Mouse (Mus musculus) midbrain, embryonic 16.5 days (tissue): ENCODE results near the gene Natd1. TPM values are rescaled to one million over a fixed set of nuclear protein-coding genes. Genes with fewer than 3 reads are reported as not detected.

Source experiments
- ATAC-seq: fragments of 200-750 bp; cut with Nextera tagmentation; 2 replicates; pipeline ENCODE4 v1.8.0; 2017; ENCODE audit warnings: moderate TSS enrichment
- H3K27ac ChIP-seq: fragments of 300-500 bp; sonication (generic); 2 replicates; pipeline ENCODE4 v1.5.1; 2014; ENCODE audit warnings: mild to moderate bottlenecking, low read length, mixed read lengths
- H3K27me3 ChIP-seq: fragments of 300-500 bp; sonication (generic); 2 replicates; pipeline ENCODE4 v1.6.1; 2014; ENCODE audit warnings: low read depth, low read length, mixed read lengths; ENCODE audit not compliant: control insufficient read depth, insufficient read depth
- H3K36me3 ChIP-seq: fragments of 300-500 bp; sonication (generic); 2 replicates; pipeline ENCODE4 v1.6.1; 2014; ENCODE audit warnings: mild to moderate bottlenecking, low read length, moderate library complexity, mixed read lengths; ENCODE audit not compliant: control insufficient read depth, insufficient read depth
- H3K4me1 ChIP-seq: fragments of 300-500 bp; sonication (generic); 2 replicates; pipeline ENCODE4 v1.6.1; 2014; ENCODE audit warnings: mild to moderate bottlenecking, low read length, mixed read lengths; ENCODE audit not compliant: control insufficient read depth, insufficient read depth
- H3K4me2 ChIP-seq: fragments of 300-500 bp; sonication (generic); 2 replicates; pipeline ENCODE4 v1.6.1; 2014; ENCODE audit warnings: mild to moderate bottlenecking, low read length, mixed read lengths
- H3K4me3 ChIP-seq: fragments of 300-500 bp; sonication (generic); 2 replicates; pipeline ENCODE4 v1.5.1; 2014; ENCODE audit warnings: low read depth, mild to moderate bottlenecking, low read length, moderate library complexity, mixed read lengths
- H3K9ac ChIP-seq: fragments of 300-500 bp; sonication (generic); 2 replicates; pipeline ENCODE4 v1.6.1; 2014; ENCODE audit warnings: low read depth, low read length, mixed read lengths
- H3K9me3 ChIP-seq: fragments of 300-500 bp; sonication (generic); replicated peaks from 2 replicates; pipeline ENCODE4 v1.6.1; 2014; ENCODE audit warnings: mild to moderate bottlenecking, low read length, mixed read lengths; ENCODE audit not compliant: control insufficient read depth, poor library complexity, severe bottlenecking
- WGBS: fragments of 180-500 bp; shearing (Covaris S2); extraction: QIAGEN DNeasy Blood & Tissue Kit; methylation state at CpG from one replicate; pipeline ENCODE4 v1.1.7; 2014; 5-methylcytosine and 5-hydroxymethylcytosine counted together
- polyA plus RNA-seq: library from polyadenylated mRNA; unstranded; fragments of >200 nt; fragmentation: Nextera tagmentation; extraction: Ambion mirVana; gene quantifications from 2 replicates; pipeline ENCODE4 v1.2.1, GENCODE M21; 2015

Gene Natd1
- polyA plus RNA-seq, 1 experiment from 2014 or later = 26.5 TPM

DNA sequence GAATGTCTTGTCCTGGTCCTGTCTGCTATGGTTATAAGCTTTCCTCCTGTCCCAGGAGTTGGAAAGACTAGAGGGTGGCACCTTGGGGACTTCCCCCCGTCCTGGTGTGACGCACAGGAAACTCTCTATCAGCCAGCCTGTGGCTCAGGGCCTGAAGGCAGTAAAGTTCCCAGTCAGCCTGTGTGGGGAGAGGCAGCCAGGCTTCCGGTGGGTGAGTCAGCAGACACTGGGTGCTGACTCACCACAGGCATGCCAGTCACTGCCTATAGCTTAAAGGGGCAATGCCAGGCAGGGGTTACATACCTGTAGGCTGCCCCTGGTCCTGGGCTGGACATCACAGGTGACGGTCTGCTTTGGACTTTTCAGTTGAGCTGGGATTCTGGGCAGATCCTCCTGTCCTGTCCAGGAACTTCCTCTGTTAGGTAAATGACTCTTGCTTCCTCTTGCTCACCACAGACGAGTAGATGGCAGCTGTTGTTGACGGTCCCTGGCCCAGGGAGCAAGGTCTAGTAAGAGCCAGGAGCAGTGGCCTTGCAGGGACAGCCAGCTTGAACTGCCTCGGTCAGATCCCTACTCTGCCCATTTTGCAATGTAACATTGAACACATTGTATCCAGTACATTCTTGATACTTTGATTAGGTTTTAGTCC is 20.9 kb upstream of the Natd1 start:
- Histone ChIP-seq H3K4me2 (no peak overlapping the region), H3K9me3 (no peaks in the 10 kb centered on the region), H3K27ac (no peak overlapping the region), H3K27me3 (no peaks in the 10 kb centered on the region), H3K36me3 (no peaks in the 10 kb centered on the region), H3K4me3 (no peak overlapping the region), H3K4me1 (peaks cover 21% of the 10 kb centered on the region), H3K9ac (no peak overlapping the region)
- 86% methylated on average over 7 of the region's 7 CpGs for WGBS
- ATAC-seq = no peak

DNA sequence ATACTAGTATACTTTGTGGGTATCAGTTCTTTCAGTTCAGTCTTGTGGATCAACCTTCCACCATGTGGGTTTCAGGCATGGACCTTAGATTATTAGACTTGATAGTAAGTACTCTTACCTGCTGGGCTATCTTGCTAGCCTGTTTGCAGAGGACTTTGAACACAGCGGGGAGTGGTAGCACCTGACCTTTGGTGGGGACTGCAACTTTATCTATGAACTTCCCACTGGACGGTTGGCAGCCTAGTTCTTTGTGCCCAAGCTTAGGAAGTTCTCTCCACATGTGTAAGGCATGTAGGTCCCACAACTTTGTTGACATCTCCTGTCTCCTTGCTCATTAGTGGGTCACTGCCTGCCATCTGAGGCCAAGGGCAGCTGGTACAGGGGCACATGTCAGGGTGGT is 20.2 kb upstream of the Natd1 start:
- H3K4me3 ChIP-seq = no peak overlapping the region
- H3K36me3 ChIP-seq = no peaks in the 10 kb centered on the region
- WGBS = 91% methylated on average over 2 of the region's 2 CpGs
- H3K27ac ChIP-seq = no peak overlapping the region
- no peak overlapping the region for H3K9ac ChIP-seq
- H3K4me2 ChIP-seq = no peak overlapping the region
- ATAC-seq = no peak
- no peaks in the 10 kb centered on the region for H3K9me3 ChIP-seq
- no peaks in the 10 kb centered on the region for H3K27me3 ChIP-seq
- peaks cover 21% of the 10 kb centered on the region for H3K4me1 ChIP-seq

DNA sequence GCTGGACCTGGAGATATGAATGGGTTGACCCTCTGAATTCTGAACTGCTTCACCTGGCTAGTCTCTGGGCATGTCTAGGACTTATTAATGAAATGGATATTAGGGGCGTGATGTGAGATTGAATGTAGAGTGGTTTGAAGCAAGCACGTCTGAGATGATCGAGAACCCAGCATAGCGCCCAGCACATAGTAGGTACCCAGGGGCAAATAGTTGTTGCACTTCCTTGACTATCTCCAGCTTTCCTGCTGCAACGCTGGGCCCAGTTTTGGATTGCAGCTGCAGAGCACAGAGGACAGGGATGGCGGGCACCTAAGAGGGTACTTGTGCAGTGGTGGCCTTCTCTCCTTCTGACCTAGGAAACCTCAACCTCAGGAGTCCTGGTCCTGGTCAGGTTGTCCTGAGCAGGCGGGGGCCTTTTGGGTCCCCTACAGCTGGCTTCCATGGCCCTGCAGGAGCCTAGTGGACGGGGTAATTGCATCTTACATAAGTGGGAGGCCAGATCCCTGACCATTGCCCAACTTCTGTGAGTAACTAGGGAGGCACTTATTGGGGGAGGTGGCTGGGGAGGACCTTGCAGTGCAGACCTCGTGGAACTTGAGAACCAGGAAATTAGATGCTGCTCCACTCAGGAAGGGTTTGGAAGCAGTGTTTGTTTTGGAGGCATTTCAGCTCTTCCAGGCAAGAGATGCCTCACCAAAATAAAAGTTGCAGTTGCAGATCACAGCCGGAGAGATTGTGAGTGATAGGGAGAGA is 18.8 kb upstream of the Natd1 start:
- 88% methylated on average over 10 of the region's 10 CpGs for WGBS
- Histone ChIP-seq H3K4me2 (peak overlapping the region; percentile 83), H3K4me1 (peaks cover 21% of the 10 kb centered on the region), H3K36me3 (no peaks in the 10 kb centered on the region), H3K27ac (no peak overlapping the region), H3K9me3 (no peaks in the 10 kb centered on the region), H3K27me3 (no peaks in the 10 kb centered on the region), H3K4me3 (no peak overlapping the region), H3K9ac (no peak overlapping the region)
- no peak for ATAC-seq

DNA sequence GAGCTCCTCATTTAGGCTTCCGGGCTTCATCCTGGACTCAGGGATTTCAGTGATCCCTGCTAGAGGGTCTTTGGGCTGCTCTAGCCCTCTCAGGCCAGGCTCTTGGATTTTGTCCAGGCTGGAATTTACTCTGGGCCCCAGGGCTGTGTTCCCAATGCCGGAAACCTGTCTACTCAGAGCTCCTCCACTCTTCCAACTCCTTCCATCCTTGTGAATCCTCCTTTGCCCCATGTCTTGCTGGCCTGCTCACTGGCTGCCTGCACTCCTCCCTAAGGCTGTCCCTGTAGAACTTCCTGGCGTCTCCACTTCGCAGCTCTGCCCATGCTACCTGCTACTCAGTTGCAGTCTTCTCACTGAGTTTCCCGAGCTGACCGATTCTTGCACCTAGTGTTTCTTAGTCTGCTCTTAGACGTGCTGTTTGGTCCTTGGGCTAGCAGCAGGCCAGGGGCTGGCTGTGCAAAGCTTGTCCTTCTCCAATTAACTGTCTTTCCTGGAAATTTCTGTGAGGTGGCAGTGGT is 18.0 kb upstream of the Natd1 start:
- no peak; the same call in 1 of the 2 replicates for ATAC-seq
- no peaks in the 10 kb centered on the region for H3K9me3 ChIP-seq
- peak overlapping the region; percentile 82 for H3K9ac ChIP-seq
- H3K27me3 ChIP-seq = no peaks in the 10 kb centered on the region
- H3K27ac ChIP-seq = no peak overlapping the region; the same call in 1 of the 2 replicates
- H3K4me1 ChIP-seq = peaks cover 25% of the 10 kb centered on the region
- H3K4me2 ChIP-seq = peak overlapping the region; percentile 83
- no peaks in the 10 kb centered on the region for H3K36me3 ChIP-seq
- WGBS = 5% methylated on average over 7 of the region's 7 CpGs
- peak overlapping the region; percentile 80 for H3K4me3 ChIP-seq

DNA sequence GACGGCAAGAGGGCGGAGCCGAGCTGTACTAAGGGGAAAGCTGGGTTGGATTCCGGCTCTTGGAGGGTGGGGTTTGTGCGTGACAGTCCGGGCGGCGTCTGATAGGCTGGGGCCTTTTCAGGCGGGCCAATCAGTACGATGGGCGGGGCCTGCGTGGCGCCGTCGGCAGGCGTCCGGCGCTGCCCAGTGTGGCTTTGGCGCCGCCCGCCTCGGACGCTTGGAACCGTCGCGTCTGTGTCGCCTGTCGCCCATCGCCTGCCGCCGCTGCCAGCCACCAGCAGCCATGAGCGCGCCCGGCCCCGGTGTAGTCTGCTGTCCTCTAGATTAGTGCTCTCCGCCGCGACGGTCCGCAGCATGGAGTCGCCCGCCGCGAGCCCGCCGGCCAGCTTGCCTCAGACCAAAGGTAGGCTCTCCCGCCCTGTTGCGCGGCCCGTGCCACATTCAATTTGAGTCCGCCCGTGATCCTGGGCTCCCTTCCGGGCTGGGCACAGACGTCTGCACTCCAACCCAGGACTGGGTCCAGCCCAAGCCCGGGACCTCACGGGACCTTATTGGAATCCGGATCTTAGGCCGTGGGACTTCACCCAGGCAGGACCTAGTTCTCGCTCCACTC is 17.4 kb upstream of the Natd1 start, which contains the start of gene Map2k3:
Gene Map2k3 (plus strand): TSS at position 165 of the 613 bp plus-strand sequence.
- peak; percentile 96 for ATAC-seq
- Histone ChIP-seq H3K9me3 (no peaks in the 10 kb centered on the region), H3K4me2 (peak within 1 kb of the TSS; percentile 83), H3K27me3 (no peaks in the 10 kb centered on the region), H3K4me1 (peaks cover 28% of the 10 kb centered on the region), H3K36me3 (no peaks in the 10 kb centered on the region), H3K27ac (peak within 1 kb of the TSS; percentile 72), H3K9ac (peak within 1 kb of the TSS; percentile 82), H3K4me3 (peak within 1 kb of the TSS; percentile 80)
- WGBS = under 1% methylated on average over 55 of the region's 59 CpGs

DNA sequence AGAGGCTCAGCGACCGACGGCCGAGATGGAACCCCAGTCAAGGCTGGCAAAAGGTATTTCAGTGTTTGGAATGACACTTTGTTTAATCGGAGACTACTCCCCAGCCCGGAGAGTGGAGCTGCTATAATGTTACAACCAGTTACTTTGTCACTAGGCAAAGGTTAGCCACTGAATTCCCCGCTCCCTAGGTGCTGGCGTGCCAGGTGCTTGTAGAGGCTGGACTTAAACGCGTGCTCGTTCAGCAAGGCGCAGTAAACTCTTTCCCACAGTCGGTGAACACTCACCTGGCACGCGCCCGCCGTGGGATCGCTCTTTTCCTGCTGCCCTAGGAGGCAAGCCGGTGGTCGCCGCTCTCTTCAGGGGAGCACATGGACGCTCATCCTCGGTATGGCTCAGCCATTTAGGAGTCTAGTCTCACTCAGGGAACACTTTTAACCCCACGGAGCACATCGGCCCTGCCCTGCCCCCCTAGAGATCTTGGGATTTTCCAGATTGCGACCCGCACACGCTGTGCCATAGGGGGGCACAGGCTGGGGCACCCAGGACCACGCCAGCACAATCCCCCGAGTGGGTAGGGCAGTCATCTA is 16.8 kb upstream of the Natd1 start:
- Histone ChIP-seq H3K27me3 (no peaks in the 10 kb centered on the region), H3K4me2 (peak overlapping the region; percentile 83), H3K9ac (peak overlapping the region; percentile 72), H3K9me3 (no peaks in the 10 kb centered on the region), H3K4me3 (peak overlapping the region; percentile 80), H3K27ac (no peak overlapping the region), H3K4me1 (peaks cover 28% of the 10 kb centered on the region), H3K36me3 (no peaks in the 10 kb centered on the region)
- peak; percentile 71; the same call in 1 of the 2 replicates for ATAC-seq
- WGBS = 2% methylated on average over 30 of the region's 30 CpGs

DNA sequence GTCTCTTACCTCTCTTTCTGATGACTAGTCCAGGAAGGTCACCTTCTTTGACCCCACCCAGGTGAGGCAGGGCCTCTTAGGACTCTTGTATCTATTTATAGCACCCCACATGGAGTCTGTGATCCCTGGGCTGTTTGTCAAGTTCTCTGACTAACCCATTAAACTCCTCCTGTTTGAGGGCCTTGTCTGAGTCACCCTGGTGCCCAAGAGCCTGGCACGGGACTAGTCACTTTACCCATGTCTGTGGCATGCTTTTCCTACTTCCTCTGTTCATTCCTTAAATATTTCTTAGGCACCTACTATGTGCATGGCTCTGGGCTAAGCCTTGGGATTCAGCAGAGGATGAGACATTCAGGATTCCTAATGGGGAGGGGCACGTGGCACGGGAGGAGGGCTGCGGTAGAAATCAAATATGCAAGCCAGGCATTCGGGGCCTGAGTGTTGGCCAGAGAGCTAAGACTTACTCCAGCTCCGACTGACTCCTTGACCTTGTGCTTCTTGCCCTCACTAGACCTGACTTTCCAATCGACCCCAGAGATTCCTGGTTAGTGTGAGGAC is 16.3 kb upstream of the Natd1 start:
- H3K9me3 ChIP-seq = no peaks in the 10 kb centered on the region
- H3K4me3 ChIP-seq = peak overlapping the region; percentile 80
- ATAC-seq = no peak
- peak overlapping the region; percentile 83 for H3K4me2 ChIP-seq
- H3K9ac ChIP-seq = peak overlapping the region; percentile 72
- 19% methylated on average over 7 of the region's 7 CpGs for WGBS
- H3K27me3 ChIP-seq = no peaks in the 10 kb centered on the region
- H3K4me1 ChIP-seq = peaks cover 28% of the 10 kb centered on the region
- no peaks in the 10 kb centered on the region for H3K36me3 ChIP-seq
- H3K27ac ChIP-seq = no peak overlapping the region

DNA sequence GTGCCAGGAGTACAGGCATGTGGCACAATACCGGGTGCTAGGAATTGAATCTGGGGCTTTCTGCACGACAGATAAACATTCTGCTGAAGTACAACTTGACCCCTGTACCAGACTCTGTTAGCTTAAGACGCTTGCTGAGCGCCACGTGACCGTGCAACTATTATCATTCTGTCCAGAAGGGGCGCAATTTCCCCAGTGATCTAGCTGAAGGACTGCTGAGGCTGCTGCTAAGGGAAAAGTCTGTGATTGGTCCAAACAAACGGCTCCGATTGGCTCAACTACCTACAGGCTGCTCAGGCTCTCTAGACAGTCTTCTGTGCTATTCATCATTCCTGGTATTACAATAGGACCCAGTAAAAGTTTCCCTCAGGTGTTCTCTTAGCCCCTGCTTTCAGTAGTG is 12.7 kb upstream of the Natd1 start:
- H3K27ac ChIP-seq = no peak overlapping the region
- peak overlapping the region; percentile 49 for H3K4me2 ChIP-seq
- H3K4me1 ChIP-seq = peaks cover 12% of the 10 kb centered on the region
- H3K4me3 ChIP-seq = peak overlapping the region; percentile 15; the same call in 1 of the 2 replicates
- no peaks in the 10 kb centered on the region for H3K36me3 ChIP-seq
- no peaks in the 10 kb centered on the region for H3K9me3 ChIP-seq
- under 1% methylated on average over 9 of the region's 9 CpGs for WGBS
- peak; percentile 77 for ATAC-seq
- H3K27me3 ChIP-seq = no peaks in the 10 kb centered on the region
- peak overlapping the region; percentile 44; the same call in 1 of the 2 replicates for H3K9ac ChIP-seq
